Mouse (Mus musculus) kidney, adult 2 months (tissue): ENCODE measurements around the gene Dcdc2c. TPM values are rescaled to one million over a fixed set of nuclear protein-coding genes. Genes with fewer than 3 reads are reported as not detected.

Experiments used
- DNase-seq: peaks from one replicate; pipeline ENCODE4 v3.0.0; 2021
- H3K27ac ChIP-seq: fragments of 200-500 bp; 2 replicates; pipeline ENCODE4 v1.5.1; 2012; ENCODE audit warnings: low read depth, low read length, control low read depth, inconsistent platforms; ENCODE audit not compliant: insufficient read depth
- H3K27me3 ChIP-seq: fragments of 200-500 bp; replicated peaks from 2 replicates; pipeline ENCODE4 v1.6.1; 2012; ENCODE audit warnings: mild to moderate bottlenecking, moderate library complexity, low read length, inconsistent platforms; ENCODE audit not compliant: control insufficient read depth, insufficient read depth
- H3K36me3 ChIP-seq: fragments of 200-500 bp; 2 replicates; pipeline ENCODE4 v1.6.1; 2012; ENCODE audit warnings: mild to moderate bottlenecking, moderate library complexity, low read length, inconsistent platforms; ENCODE audit not compliant: control insufficient read depth, insufficient read depth
- H3K4me1 ChIP-seq: fragments of 200-500 bp; 2 replicates; pipeline ENCODE4 v1.6.1; 2011; ENCODE audit warnings: low read length; ENCODE audit not compliant: control insufficient read depth, insufficient read depth
- H3K4me3 ChIP-seq: fragments of 200-500 bp; 2 replicates; pipeline ENCODE4 v1.5.1; 2011; ENCODE audit warnings: mild to moderate bottlenecking, low read depth, low read length, control low read depth; ENCODE audit not compliant: insufficient read depth
- CTCF ChIP-seq: fragments of 200-500 bp; conservative IDR thresholded peaks from 2 replicates; pipeline ENCODE4 v1.5.1; 2011; ENCODE audit warnings: low read depth, mild to moderate bottlenecking, control low read depth, low read length, moderate library complexity, mixed read lengths; ENCODE audit not compliant: insufficient read depth, insufficient read length
- POLR2A ChIP-seq: fragments of 200-500 bp; IDR thresholded peaks from one replicate; pipeline ENCODE4 v1.6.1; 2011; ENCODE audit warnings: low read depth, low read length, control low read depth
- WGBS: fragments of 180-500 bp; shearing (Covaris S2); methylation state at CpG from one replicate; pipeline ENCODE4 v1.1.7; 2018; 5-methylcytosine and 5-hydroxymethylcytosine counted together
- polyA plus RNA-seq: library from polyadenylated mRNA; depleted of rRNA; stranded (reverse); fragments of >200 nt; gene quantifications from 2 replicates; pipeline ENCODE4 v1.2.3, GENCODE M21; 2012; rRNA removed

Gene Dcdc2c
- not detected in 2 replicates for polyA plus RNA-seq

DNA sequence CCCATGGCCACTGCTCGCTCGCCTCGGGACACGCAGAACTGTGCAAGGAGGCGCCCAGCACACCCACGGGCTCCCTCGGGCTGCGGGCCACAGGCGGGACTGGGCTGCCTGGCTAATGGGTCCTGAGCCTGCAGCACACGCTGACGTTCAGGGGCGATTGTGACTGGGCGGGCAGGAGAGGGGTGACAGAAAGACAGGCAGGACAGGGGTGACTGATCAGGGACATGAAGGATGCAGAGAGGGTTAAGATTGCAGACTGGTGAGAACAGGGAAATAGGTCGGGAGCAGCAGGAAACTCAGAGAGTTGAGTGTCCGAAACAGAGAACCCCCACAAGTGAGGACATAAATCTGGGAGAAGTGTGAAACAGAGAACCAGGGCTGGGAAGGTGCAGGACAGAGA, at the start of gene Dcdc2c:
TSS of gene Dcdc2c (minus strand) at position 101 of the 400 bp plus-strand sequence.
- no peak within 1 kb of the TSS for H3K27ac ChIP-seq
- WGBS: 54% methylated on average over 15 of the region's 15 CpGs
- no peak for TF ChIP-seq CTCF
- TF ChIP-seq POLR2A: no peak
- DNase-seq: no peak
- H3K4me3 ChIP-seq: no peak within 1 kb of the TSS
- no peaks in the 10 kb centered on the region for H3K4me1 ChIP-seq
- H3K36me3 ChIP-seq: no peaks in the 10 kb centered on the region
- H3K27me3 ChIP-seq: no peaks in the 10 kb centered on the region

DNA sequence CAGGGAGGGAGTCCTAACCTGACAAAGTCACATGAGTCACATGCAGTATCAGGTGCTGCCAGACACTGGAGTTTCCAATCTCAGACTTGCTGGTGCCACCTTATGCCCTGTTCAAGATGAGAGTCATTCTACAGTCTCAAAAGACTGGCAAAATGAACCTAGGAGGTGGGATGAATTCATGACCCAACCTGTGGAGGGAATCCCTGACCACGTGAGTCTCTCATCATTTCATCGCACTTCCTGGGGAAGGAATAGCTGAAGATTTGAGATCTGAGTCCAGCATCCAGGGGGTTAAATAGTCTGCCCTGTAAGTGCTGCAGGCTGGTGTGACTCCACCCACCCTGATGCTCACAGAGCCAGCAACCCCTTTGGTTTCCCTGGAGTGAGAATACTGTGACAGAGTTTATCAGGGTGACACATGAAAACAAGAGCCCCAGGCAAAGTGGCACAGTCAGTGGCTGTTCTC, 46.4 kb upstream of the Dcdc2c start:
- no peak for TF ChIP-seq CTCF
- TF ChIP-seq POLR2A: no peak
- Histone ChIP-seq H3K4me3 (no peak overlapping the region), H3K36me3 (no peaks in the 10 kb centered on the region), H3K27ac (no peak overlapping the region), H3K4me1 (no peaks in the 10 kb centered on the region), H3K27me3 (no peaks in the 10 kb centered on the region)
- no peak for DNase-seq
- 68% methylated on average over 2 of the region's 2 CpGs for WGBS

DNA sequence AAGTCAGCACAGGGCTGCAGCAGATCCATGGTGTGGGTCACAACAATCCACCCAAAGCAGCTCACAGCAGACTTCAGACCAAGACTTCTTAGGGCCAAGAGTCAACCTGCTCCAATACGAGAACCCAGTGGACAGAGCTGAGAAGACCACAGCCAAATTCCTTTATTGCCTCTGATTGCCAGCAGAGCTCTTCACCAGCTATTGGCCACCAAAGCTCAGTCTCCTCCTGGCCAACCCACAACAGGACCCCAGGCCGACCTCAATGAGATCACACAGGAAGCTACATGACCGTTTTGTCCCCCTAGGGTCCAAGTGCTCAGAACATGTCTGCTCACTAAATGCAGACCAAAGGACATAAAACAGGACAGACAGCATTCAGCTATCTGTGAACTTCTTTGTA, 45.9 kb upstream of the Dcdc2c start:
- no peaks in the 10 kb centered on the region for H3K27me3 ChIP-seq
- no peaks in the 10 kb centered on the region for H3K36me3 ChIP-seq
- H3K4me3 ChIP-seq: no peak overlapping the region
- 58% methylated on average over 3 of the region's 3 CpGs for WGBS
- H3K27ac ChIP-seq: no peak overlapping the region
- H3K4me1 ChIP-seq: no peaks in the 10 kb centered on the region
- DNase-seq: no peak
- TF ChIP-seq POLR2A: no peak
- TF ChIP-seq CTCF: no peak

DNA sequence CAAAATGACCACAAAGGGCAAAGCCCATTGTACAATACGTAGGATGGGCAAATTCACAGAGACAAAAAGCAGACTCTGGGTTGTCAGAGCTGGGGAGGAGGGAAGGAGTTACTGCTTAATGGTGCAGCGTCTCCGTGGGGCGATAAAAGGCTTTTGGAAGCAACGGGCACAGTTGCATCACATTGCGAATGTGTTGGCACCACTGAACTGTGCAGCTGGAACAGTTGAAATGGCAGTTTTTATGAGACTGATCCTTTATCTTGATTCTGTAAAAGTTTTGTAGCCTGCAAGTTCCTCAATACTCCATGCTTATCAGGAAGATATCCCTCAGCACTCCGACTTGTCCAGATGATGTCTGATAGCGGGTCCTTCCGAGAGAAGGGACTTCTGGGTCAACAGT, 45.5 kb upstream of the Dcdc2c start:
- no peak overlapping the region for H3K4me3 ChIP-seq
- no peaks in the 10 kb centered on the region for H3K27me3 ChIP-seq
- H3K27ac ChIP-seq: no peak overlapping the region
- DNase-seq: no peak
- no peaks in the 10 kb centered on the region for H3K36me3 ChIP-seq
- no peak for TF ChIP-seq CTCF
- TF ChIP-seq POLR2A: no peak
- WGBS: 60% methylated on average over 9 of the region's 9 CpGs
- H3K4me1 ChIP-seq: no peaks in the 10 kb centered on the region

DNA sequence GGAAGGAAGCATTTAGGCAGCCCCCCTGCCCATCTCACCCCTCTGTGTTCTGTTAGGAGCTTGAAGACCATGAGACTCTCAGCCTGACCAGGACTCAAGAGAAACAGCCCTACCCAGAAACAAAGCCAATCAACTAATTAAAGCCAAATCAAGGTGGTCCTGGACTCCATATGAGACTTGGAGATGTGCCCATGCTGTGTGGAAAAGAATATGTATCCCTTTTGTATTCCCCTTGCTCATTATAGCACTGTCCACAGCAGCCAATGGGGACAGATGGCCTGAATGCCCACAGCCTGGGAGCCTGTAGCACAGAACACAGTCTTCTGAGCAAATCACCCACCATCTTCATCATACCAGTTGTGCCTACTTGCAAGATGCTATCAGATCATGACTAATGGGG, 44.7 kb upstream of the Dcdc2c start:
- no peaks in the 10 kb centered on the region for H3K36me3 ChIP-seq
- H3K27ac ChIP-seq: no peak overlapping the region
- no peaks in the 10 kb centered on the region for H3K27me3 ChIP-seq
- no peak overlapping the region for H3K4me3 ChIP-seq
- TF ChIP-seq CTCF: no peak
- no peak for TF ChIP-seq POLR2A
- H3K4me1 ChIP-seq: no peaks in the 10 kb centered on the region
- no peak for DNase-seq

DNA sequence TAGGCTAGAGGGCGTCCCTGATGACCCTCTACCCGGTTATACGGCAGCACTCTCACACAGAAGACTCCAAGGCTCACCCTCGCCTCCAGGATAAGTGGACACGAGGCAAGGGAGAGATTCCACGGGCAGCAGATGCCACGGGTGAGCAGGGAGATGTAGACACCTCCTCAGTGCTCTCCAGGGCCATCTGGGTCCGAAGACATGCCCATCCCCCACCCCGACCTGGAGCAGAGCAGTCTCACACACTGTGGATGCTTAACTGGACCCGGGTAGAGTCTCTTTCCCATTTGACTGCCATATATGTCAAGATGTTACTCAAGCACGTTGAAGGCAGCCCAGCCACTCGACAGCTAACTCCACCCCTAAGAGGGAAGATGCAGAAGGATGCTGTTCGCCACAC, 38.2 kb upstream of the Dcdc2c start:
- Histone ChIP-seq H3K4me3 (no peak overlapping the region), H3K4me1 (no peaks in the 10 kb centered on the region), H3K27me3 (no peaks in the 10 kb centered on the region), H3K36me3 (no peaks in the 10 kb centered on the region), H3K27ac (no peak overlapping the region)
- WGBS: 45% methylated on average over 13 of the region's 13 CpGs
- DNase-seq: no peak
- TF ChIP-seq POLR2A: no peak
- TF ChIP-seq CTCF: no peak

DNA sequence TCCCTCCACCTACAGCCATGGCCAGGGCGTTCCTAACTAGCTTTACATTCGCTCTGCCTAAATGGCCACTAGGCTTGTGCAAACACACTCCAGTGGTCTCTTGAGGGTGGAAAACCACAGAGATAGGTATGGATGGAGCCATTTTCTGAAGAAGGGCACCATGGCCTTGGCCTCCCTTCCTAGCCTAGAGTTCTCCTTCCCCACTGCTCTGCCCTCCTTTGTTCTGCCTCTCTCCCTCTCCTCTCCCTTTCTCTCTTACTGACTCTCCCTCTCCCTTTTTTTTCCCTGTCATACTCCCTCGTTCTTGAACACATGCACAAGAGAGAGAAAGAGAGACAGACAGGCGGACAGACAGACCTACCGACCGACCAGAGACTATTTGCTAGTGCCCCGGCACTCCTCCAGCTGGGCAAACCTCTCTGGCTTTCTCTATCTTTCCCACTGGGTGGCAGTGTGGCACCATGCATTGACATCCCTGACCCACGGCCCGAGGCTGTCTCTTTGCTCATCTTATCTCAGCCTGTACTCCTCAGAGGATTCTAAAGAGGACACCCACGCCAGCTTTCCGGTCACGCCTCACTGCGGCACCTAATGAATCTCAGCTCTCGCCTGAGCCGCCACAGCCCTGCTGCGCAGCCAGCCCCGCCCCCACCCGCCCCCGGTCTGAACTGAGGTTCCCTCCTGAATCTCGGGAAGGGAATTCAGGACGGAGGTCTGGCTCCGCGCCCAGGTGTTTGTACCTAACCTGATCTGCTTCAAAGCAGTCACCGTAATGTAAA, 37.1 kb upstream of the Dcdc2c start:
- 9% methylated on average over 24 of the region's 24 CpGs for WGBS
- no peaks in the 10 kb centered on the region for H3K4me1 ChIP-seq
- H3K27me3 ChIP-seq: no peaks in the 10 kb centered on the region
- peak; percentile 85 for DNase-seq
- peak overlapping the region; percentile 40; the same call in 1 of the 2 replicates for H3K4me3 ChIP-seq
- H3K36me3 ChIP-seq: no peaks in the 10 kb centered on the region
- H3K27ac ChIP-seq: no peak overlapping the region
- no peak for TF ChIP-seq POLR2A
- TF ChIP-seq CTCF: peak; percentile 93
